Mouse (Mus musculus) heart, embryonic 11.5 days (tissue): ENCODE measurements around the gene Gm10203. TPM values are rescaled to one million over a fixed set of nuclear protein-coding genes. Genes with fewer than 3 reads are reported as not detected.

ENCODE experiments used
- ATAC-seq: fragments of 200-750 bp; cut with Nextera tagmentation; replicated peaks from 2 replicates; pipeline ENCODE4 v1.8.0; 2017; ENCODE audit warnings: moderate library complexity; ENCODE audit not compliant: insufficient number of reproducible peaks, low FRiP score, low TSS enrichment
- H3K27ac ChIP-seq: fragments of 300-500 bp; sonication (generic); 2 replicates; pipeline ENCODE4 v1.5.1; 2014; ENCODE audit warnings: mild to moderate bottlenecking, low read depth, low read length
- H3K27me3 ChIP-seq: fragments of 300-500 bp; sonication (generic); 2 replicates; pipeline ENCODE4 v1.6.1; 2014; ENCODE audit warnings: mild to moderate bottlenecking, low read length, mixed read lengths; ENCODE audit not compliant: control insufficient read depth, insufficient read depth
- H3K36me3 ChIP-seq: fragments of 300-500 bp; sonication (generic); 2 replicates; pipeline ENCODE4 v1.6.1; 2014; ENCODE audit warnings: mild to moderate bottlenecking, low read length, moderate library complexity, mixed read lengths; ENCODE audit not compliant: control insufficient read depth, insufficient read depth
- H3K4me1 ChIP-seq: fragments of 300-500 bp; sonication (generic); 2 replicates; pipeline ENCODE4 v1.6.1; 2014; ENCODE audit warnings: low read length; ENCODE audit not compliant: control insufficient read depth, insufficient read depth
- H3K4me2 ChIP-seq: fragments of 300-500 bp; sonication (generic); 2 replicates; pipeline ENCODE4 v1.6.1; 2014; ENCODE audit warnings: mild to moderate bottlenecking, moderate library complexity
- H3K4me3 ChIP-seq: fragments of 300-500 bp; sonication (generic); 2 replicates; pipeline ENCODE4 v1.5.1; 2014; ENCODE audit warnings: low read depth, low read length
- H3K9ac ChIP-seq: fragments of 300-500 bp; sonication (generic); 2 replicates; pipeline ENCODE4 v1.6.1; 2014; ENCODE audit warnings: mild to moderate bottlenecking, low read depth, low read length, moderate library complexity
- H3K9me3 ChIP-seq: fragments of 300-500 bp; sonication (generic); replicated peaks from 2 replicates; pipeline ENCODE4 v1.6.1; 2016; ENCODE audit warnings: low read length; ENCODE audit not compliant: control insufficient read depth
- WGBS: fragments of 180-500 bp; shearing (Covaris S2); extraction: QIAGEN DNeasy Blood & Tissue Kit; methylation state at CpG from one replicate; pipeline ENCODE4 v1.1.7; 2014; ENCODE audit not compliant: insufficient replicate concordance; 5-methylcytosine and 5-hydroxymethylcytosine counted together
- polyA plus RNA-seq: library from polyadenylated mRNA; unstranded; fragments of >200 nt; fragmentation: Nextera tagmentation; extraction: Ambion mirVana; gene quantifications from 2 replicates; pipeline ENCODE4 v1.2.1, GENCODE M21; 2014

Gene Gm10203
- polyA plus RNA-seq, 1 experiment from 2014 or later = not detected

DNA sequence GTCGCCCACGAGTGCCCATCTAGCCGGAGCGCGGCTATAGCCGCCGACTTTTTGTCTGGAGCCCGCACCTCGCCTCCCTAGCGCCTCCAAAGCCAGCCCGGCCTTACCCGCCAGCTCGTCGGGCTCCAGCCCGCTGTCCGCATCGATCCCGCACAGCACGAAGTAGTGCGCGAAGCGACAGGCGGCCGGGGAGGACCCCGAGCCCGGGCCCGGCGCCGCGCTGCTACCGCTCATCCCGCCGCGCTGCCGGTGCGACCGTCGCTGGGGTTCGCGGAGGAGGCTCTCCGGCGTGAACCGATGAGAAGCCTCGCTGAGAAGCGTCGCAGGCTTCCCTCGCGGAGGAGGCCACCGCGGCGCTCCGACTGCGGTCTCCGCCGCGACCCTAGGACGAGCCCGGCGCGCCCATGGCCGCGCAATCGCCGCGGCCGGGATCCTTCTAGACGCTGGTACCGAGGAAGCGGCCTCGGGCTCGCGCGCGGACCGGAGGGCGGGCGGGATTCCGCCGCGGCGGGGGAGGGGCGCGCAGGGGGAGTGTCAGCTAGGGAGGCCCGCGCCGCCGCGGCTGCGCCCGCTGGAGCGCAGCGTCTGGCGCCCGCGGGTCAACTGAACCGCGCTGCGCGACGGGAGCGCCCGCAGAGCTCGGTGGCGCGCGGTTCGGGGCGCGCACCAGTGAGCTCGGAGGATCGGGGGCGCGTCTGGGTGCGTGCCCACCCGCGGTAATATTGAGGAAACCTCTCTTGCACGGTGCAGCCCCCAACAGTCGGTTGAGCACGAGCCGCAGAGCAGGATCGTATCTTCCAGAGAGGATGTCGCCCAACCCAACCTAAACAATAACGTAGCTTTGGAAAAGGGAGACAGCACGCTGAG is 28.7 kb upstream of the Gm10203 start, which contains the start of gene Dennd5b:
Dennd5b (minus strand) TSS at position 605 of the 867 bp plus-strand sequence.
- H3K4me1 ChIP-seq = no peaks in the 10 kb centered on the region
- whole genome bisulfite sequencing = under 1% methylated on average over 112 of the region's 124 CpGs

GRCm38 (mm10) chr6:149101943-149102243 is 28.1 kb upstream of the Gm10203 start:
- Histone ChIP-seq H3K4me3 (peak overlapping the region; percentile 70), H3K9me3 (no peaks in the 10 kb centered on the region), H3K27ac (peak overlapping the region; percentile 85), H3K27me3 (no peaks in the 10 kb centered on the region), H3K36me3 (no peaks in the 10 kb centered on the region), H3K4me2 (peak overlapping the region; percentile 80), H3K9ac (peak overlapping the region; percentile 85; the same call in 1 of the 2 replicates), H3K4me1 (no peaks in the 10 kb centered on the region)
- no peak for ATAC-seq
- WGBS = 11% methylated on average over 7 of the region's 7 CpGs

More for the DNA sequence above, 28.7 kb upstream of the Gm10203 start, which contains the start of gene Dennd5b:
- H3K9ac ChIP-seq = peak within 1 kb of the TSS; percentile 85
- ATAC-seq = peak; percentile 90
- no peaks in the 10 kb centered on the region for H3K9me3 ChIP-seq
- peak within 1 kb of the TSS; percentile 70 for H3K4me3 ChIP-seq
- H3K27ac ChIP-seq = peak within 1 kb of the TSS; percentile 85
- H3K4me2 ChIP-seq = peak within 1 kb of the TSS; percentile 80
- no peaks in the 10 kb centered on the region for H3K27me3 ChIP-seq
- H3K36me3 ChIP-seq = no peaks in the 10 kb centered on the region

- no peak overlapping the region for H3K27ac ChIP-seq
- no peaks in the 10 kb centered on the region for H3K4me1 ChIP-seq
- no peak overlapping the region for H3K9ac ChIP-seq
- no peak for ATAC-seq
- WGBS = 78% methylated on average over 1 of the region's 1 CpGs
- H3K27me3 ChIP-seq = no peaks in the 10 kb centered on the region
- H3K9me3 ChIP-seq = no peaks in the 10 kb centered on the region
- no peak overlapping the region for H3K4me3 ChIP-seq
- H3K4me2 ChIP-seq = no peak overlapping the region
- H3K36me3 ChIP-seq = no peaks in the 10 kb centered on the region
Observed at GRCm38 (mm10) chr6:149103451-149103850, 26.5 kb upstream of the Gm10203 start.

DNA sequence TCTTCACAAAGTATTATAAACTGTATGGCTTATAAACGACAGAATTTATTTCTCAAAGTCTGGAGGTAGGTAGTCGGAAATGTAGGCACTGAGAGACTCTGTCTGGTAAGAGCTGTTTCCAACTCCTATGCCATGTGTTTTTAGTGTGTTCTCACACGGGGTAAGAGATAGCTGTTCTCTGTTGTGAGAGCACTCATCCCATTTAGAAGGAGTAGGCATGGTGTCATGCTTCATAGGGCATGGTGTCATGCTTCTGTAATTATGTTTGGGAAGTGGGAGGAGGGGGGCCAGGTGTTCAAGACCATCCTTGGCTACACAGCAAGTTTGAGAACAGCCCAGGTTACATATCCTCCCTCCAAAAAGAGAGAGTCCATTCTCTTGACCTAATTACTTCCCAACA is 22.4 kb upstream of the Gm10203 start:
- Histone ChIP-seq H3K4me2 (no peak overlapping the region), H3K4me3 (no peak overlapping the region), H3K4me1 (no peaks in the 10 kb centered on the region), H3K9me3 (no peaks in the 10 kb centered on the region), H3K27ac (no peak overlapping the region), H3K27me3 (no peaks in the 10 kb centered on the region), H3K9ac (no peak overlapping the region), H3K36me3 (no peaks in the 10 kb centered on the region)
- no peak for ATAC-seq
- WGBS = 63% methylated on average over 3 of the region's 3 CpGs

- no peaks in the 10 kb centered on the region for H3K4me1 ChIP-seq
- H3K27ac ChIP-seq = no peak overlapping the region
- 67% methylated on average over 2 of the region's 2 CpGs for WGBS
- ATAC-seq = no peak
- H3K36me3 ChIP-seq = no peaks in the 10 kb centered on the region
- H3K4me2 ChIP-seq = no peak overlapping the region
- no peak overlapping the region for H3K9ac ChIP-seq
- no peak overlapping the region for H3K4me3 ChIP-seq
- H3K27me3 ChIP-seq = no peaks in the 10 kb centered on the region
- H3K9me3 ChIP-seq = no peaks in the 10 kb centered on the region
Observed at GRCm38 (mm10) chr6:149108909-149109308, 21.1 kb upstream of the Gm10203 start.

DNA sequence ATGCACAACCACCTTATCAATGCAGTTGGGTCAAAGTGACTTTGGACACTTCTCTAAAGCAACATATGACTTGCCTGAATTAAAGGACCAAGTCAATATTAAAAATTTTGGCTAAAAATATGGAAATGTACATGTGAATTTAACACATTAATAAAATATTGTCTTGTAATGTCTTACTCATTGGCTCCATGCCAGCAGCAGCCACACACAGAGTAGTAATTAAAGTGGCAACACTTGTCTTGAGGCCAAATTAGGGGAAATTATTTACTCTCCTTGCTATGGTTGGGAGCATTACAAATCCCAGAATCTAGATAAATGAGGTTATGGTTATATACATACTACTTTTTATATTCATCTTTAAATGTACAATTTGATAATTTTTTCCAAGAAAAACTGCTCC is 13.0 kb upstream of the Gm10203 start:
- no peak overlapping the region for H3K4me2 ChIP-seq
- no peak for ATAC-seq
- no peak overlapping the region for H3K27ac ChIP-seq
- no peaks in the 10 kb centered on the region for H3K4me1 ChIP-seq
- H3K9ac ChIP-seq = no peak overlapping the region
- no peaks in the 10 kb centered on the region for H3K27me3 ChIP-seq
- no peak overlapping the region for H3K4me3 ChIP-seq
- H3K36me3 ChIP-seq = no peaks in the 10 kb centered on the region
- no peaks in the 10 kb centered on the region for H3K9me3 ChIP-seq

DNA sequence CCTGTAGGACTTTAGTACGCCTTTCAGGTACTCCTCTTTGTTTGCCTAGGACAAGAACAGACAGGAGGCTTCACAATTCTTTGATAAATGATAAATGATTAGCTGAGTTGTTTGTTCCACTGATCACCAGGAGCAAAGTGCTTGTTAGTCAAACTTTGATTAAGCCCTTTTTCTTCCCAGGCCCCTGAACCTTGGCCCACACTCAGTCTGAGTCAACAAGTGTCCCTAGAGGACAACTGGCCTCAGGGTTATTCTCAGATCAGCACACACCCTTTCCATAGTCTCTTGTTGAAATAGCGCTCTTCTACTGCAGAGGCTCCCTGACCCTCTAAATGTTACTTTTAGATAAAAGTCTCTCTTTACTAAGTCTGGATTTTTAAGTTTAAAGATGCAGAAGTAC is 11.0 kb upstream of the Gm10203 start:
- no peaks in the 10 kb centered on the region for H3K4me1 ChIP-seq
- 53% methylated on average over 2 of the region's 2 CpGs for WGBS
- H3K27ac ChIP-seq = no peak overlapping the region
- H3K4me2 ChIP-seq = no peak overlapping the region
- no peaks in the 10 kb centered on the region for H3K36me3 ChIP-seq
- no peaks in the 10 kb centered on the region for H3K27me3 ChIP-seq
- no peaks in the 10 kb centered on the region for H3K9me3 ChIP-seq
- no peak overlapping the region for H3K4me3 ChIP-seq
- ATAC-seq = no peak
- no peak overlapping the region for H3K9ac ChIP-seq

DNA sequence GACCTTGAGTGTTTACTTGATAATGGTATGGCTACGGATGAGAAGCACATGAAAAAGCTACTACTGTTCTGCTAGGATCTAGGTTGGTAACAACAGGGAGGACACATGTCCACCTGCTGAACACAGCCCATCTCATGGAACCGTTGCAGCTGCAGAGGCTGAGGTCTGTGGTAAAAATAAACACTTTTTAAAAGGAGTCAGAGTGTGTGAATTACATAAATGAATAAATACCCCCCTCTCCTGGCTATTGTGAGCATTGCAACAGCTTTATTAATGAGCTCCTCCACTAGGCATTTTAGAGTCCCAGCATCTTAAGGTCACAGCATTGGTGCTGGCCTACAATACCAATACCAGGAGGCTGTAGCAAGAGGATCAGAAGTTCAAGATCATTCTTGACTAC is 10.1 kb upstream of the Gm10203 start:
- Histone ChIP-seq H3K9ac (no peak overlapping the region), H3K9me3 (no peaks in the 10 kb centered on the region), H3K27me3 (no peaks in the 10 kb centered on the region), H3K4me3 (no peak overlapping the region), H3K4me1 (no peaks in the 10 kb centered on the region), H3K4me2 (no peak overlapping the region), H3K36me3 (no peaks in the 10 kb centered on the region), H3K27ac (no peak overlapping the region)
- 33% methylated on average over 2 of the region's 2 CpGs for WGBS
- ATAC-seq = no peak

GRCm38 (mm10) chr6:149123042-149123441 is 6.9 kb upstream of the Gm10203 start:
- no peaks in the 10 kb centered on the region for H3K36me3 ChIP-seq
- H3K27ac ChIP-seq = no peak overlapping the region
- WGBS = 79% methylated on average over 3 of the region's 3 CpGs
- H3K4me1 ChIP-seq = no peaks in the 10 kb centered on the region
- H3K4me2 ChIP-seq = no peak overlapping the region
- no peak for ATAC-seq
- H3K4me3 ChIP-seq = no peak overlapping the region
- peaks cover 2% of the 10 kb centered on the region; the same call in 1 of the 2 replicates for H3K9me3 ChIP-seq
- no peaks in the 10 kb centered on the region for H3K27me3 ChIP-seq
- no peak overlapping the region for H3K9ac ChIP-seq
